Mouse (Mus musculus): ENCODE measurements around the gene Ccdc34. TPM values are rescaled to one million over a fixed set of nuclear protein-coding genes. Genes with fewer than 3 reads are reported as not detected.
"Not testable (repeated sequence)": the region's sequence is repeated elsewhere in the genome, so short reads cannot be mapped to it uniquely, and the experiment has no call there.

Gene Ccdc34
- polyA plus RNA-seq, 1 experiment from 2014 or later = 26.8 TPM

DNA sequence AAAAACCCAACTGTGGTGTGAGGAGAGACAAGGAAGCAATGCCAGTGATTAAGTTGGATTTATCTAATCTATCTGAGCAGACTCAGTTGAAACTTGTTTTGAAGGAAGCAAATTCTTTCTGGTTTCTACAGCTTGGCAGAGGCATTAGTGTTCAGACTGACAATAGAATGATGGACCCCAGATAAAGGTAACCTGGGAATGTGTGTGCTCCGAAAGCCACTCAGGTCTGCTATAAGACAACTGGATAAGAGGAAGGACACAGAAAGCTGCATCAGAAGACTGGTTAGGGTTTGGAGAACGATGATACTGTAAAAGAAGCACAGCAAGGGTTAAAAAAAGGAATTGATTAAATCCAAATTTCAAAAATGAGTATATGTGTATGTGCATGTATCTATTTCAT lies 111.8 kb downstream of the Ccdc34 start:
- Histone ChIP-seq H3K36me3 (no peaks in the 10 kb centered on the region), H3K9me3 (replicated peaks) (no peaks in the 10 kb centered on the region), H3K27me3 (replicated peaks) (no peaks in the 10 kb centered on the region), H3K4me3 (no peak overlapping the region), H3K27ac (no peak overlapping the region), H3K9ac (no peak overlapping the region), H3K4me2 (no peak overlapping the region), H3K4me1 (no peaks in the 10 kb centered on the region)
- ATAC-seq = no peak
- 60% methylated on average over 2 of the region's 2 CpGs for WGBS (ENCODE audit: insufficient replicate concordance)

DNA sequence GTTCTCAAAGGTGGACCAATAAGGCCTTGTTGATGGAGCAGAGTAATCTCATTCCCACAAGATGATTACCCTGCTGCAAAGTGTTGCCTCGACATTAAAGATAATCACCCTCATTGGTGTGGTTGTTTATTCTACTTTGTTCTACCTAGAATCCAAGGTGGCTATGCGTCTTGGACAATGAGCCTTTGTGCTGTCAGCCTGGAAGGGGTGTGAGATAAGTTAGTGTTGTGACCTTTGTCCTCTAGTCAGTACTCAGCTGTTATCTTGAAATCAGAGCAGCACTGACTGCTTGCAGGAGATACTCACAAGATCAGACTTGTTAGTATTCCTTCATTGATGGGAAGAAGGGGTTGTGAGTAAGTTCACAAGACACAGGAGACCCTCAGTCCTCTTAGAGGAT lies 114.0 kb downstream of the Ccdc34 start:
- no peak for ATAC-seq
- H3K36me3 ChIP-seq = no peaks in the 10 kb centered on the region
- H3K9me3 ChIP-seq (replicated peaks) = no peaks in the 10 kb centered on the region
- H3K27ac ChIP-seq = no peak overlapping the region
- H3K4me2 ChIP-seq = no peak overlapping the region
- H3K4me3 ChIP-seq = no peak overlapping the region
- 35% methylated on average over 2 of the region's 2 CpGs for WGBS (ENCODE audit: insufficient replicate concordance)
- no peaks in the 10 kb centered on the region for H3K27me3 ChIP-seq (replicated peaks)
- no peaks in the 10 kb centered on the region for H3K4me1 ChIP-seq
- no peak overlapping the region for H3K9ac ChIP-seq

DNA sequence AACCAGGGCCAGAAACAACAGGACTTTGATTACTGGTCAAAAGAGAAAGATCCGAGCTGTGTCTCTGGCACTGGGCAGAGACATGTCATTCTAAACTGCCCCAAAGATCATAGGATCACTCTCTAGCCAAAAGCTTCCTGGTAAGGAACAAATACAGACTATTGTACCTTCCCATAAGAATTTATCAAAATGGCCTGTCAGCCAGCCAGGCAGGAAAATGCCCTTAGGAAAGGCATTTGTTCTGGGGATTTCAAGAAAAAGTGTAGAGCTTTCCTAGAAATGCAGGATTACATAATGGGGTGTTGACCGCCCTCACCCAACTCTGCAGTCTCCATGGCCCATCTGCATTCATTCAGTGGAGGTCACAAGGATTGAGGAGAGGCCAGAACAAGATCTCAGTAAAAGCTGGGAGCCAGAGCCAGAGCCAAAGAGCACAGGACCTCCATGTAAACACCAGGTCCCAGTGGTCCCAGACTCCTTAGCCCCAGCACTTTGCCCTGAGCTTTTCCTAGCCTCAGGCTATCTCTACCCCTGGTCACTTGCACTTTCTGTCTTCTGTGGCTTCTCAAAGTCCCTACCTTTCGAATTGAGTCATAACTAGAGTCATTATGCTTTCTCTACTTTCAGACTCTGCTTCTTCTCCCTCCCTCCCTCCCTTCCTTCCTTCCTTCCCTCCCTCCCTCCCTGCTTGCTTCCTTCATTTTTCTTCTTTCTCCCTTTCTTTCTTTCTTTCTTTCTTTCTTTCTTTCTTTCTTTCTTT lies 115.9 kb downstream of the Ccdc34 start:
- ATAC-seq = no peak
- WGBS (ENCODE audit: insufficient replicate concordance) = 50% methylated on average over 3 of the region's 3 CpGs

DNA sequence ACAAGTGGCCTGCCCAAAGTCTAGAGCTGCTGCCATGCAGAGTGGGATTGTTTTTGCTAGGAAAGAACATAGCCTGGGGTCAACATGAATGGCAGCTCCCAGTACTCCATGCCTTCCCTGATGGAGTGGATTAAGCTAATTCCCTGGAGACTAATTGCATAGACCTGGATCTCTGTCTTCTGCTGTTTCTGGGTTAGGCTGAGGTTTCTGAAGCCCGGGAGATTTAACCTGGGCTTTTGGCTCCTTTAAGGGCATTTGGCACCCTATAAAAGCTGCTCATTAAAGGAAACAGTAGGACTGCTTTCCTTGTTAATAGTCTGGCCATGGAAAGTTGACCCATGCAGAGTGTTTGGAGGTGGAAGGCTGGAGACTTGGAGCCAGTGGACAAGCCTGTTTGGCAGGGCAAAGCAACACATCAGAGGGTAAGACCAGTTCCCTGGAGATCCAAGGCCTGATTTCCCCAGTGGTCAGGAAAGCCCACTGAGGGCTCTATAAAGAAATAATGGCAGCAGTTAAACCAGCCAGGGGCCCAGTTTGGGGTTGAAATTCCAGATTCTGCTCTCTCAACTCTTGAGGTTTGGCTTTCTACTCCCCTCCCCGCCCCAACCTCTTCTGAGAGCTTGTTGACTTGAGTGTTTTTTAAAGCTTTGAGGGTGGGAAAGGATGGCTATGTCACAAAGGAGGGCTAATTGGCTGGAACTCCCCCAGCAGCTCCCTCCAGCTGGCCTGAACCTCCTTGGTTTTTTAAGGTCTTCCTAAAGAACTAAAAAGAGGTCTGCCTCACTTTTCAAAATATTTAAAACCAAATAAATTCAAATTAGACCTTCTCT lies 117.4 kb downstream of the Ccdc34 start:
- ATAC-seq = no peak
- WGBS (ENCODE audit: insufficient replicate concordance) = 47% methylated on average over 2 of the region's 2 CpGs
- H3K4me3 ChIP-seq = no peak overlapping the region
- H3K4me2 ChIP-seq = no peak overlapping the region
- H3K27ac ChIP-seq = no peak overlapping the region
- H3K9me3 ChIP-seq (replicated peaks) = no peaks in the 10 kb centered on the region
- H3K27me3 ChIP-seq (replicated peaks) = no peaks in the 10 kb centered on the region
- no peaks in the 10 kb centered on the region for H3K36me3 ChIP-seq
- H3K9ac ChIP-seq = no peak overlapping the region
- no peaks in the 10 kb centered on the region for H3K4me1 ChIP-seq

More for the DNA sequence above, 115.9 kb downstream of the Ccdc34 start:
- Histone ChIP-seq H3K36me3 (no peaks in the 10 kb centered on the region), H3K9me3 (replicated peaks) (no peaks in the 10 kb centered on the region), H3K9ac (no peak overlapping the region), H3K27ac (no peak overlapping the region), H3K4me1 (no peaks in the 10 kb centered on the region), H3K4me2 (no peak overlapping the region), H3K4me3 (no peak overlapping the region), H3K27me3 (replicated peaks) (no peaks in the 10 kb centered on the region)

DNA sequence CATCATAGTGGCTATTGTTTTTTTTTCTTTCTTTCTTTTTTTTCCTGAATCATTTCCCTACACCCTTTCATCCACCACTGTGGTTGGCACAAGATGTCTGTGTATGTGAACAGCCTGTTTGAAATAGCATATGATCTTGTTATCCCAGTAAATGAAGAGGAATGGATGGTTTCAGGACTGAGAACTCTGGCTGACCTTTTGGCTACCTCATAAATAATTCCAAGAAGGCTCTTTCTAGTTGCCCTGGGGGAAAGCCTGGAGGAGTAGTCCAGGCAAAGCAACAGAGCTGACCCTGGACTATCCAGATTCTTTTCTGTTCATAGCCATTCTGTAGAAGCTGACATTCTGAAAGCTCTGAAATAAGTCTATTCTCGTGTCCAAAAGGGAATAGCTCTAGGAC lies 119.7 kb downstream of the Ccdc34 start:
- no peak overlapping the region for H3K4me2 ChIP-seq
- 46% methylated on average over 1 of the region's 1 CpGs for WGBS (ENCODE audit: insufficient replicate concordance)

DNA sequence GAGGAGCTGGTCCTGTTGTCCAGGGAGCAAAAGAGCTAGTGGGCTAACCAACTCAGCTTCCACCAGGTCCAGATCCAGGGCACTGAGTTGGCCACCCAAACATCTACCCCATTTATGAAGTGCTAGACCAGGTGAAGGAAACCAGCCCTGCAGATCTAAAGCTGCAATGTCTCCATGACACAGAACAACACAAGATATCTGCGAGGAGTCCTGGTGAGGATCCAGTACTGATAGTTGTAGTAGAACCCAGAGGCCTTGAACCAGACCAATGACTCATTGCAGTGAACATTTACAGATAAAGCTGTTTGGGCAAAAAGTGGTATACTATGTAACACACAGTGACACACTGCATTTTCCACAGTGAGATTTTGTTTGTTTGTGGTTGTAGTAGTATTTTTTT lies 120.5 kb downstream of the Ccdc34 start:
- Histone ChIP-seq H3K9ac (no peak overlapping the region), H3K27me3 (replicated peaks) (no peaks in the 10 kb centered on the region), H3K36me3 (no peaks in the 10 kb centered on the region), H3K27ac (no peak overlapping the region), H3K4me2 (no peak overlapping the region), H3K4me3 (no peak overlapping the region), H3K9me3 (replicated peaks) (no peaks in the 10 kb centered on the region), H3K4me1 (no peaks in the 10 kb centered on the region)
- ATAC-seq = no peak
- 54% methylated on average over 1 of the region's 1 CpGs for WGBS (ENCODE audit: insufficient replicate concordance)

More for the DNA sequence above, 119.7 kb downstream of the Ccdc34 start:
- H3K27ac ChIP-seq = no peak overlapping the region
- H3K27me3 ChIP-seq (replicated peaks) = no peaks in the 10 kb centered on the region
- no peak for ATAC-seq
- H3K9me3 ChIP-seq (replicated peaks) = no peaks in the 10 kb centered on the region
- H3K9ac ChIP-seq = no peak overlapping the region
- H3K4me1 ChIP-seq = no peaks in the 10 kb centered on the region
- no peaks in the 10 kb centered on the region for H3K36me3 ChIP-seq
- no peak overlapping the region for H3K4me3 ChIP-seq

DNA sequence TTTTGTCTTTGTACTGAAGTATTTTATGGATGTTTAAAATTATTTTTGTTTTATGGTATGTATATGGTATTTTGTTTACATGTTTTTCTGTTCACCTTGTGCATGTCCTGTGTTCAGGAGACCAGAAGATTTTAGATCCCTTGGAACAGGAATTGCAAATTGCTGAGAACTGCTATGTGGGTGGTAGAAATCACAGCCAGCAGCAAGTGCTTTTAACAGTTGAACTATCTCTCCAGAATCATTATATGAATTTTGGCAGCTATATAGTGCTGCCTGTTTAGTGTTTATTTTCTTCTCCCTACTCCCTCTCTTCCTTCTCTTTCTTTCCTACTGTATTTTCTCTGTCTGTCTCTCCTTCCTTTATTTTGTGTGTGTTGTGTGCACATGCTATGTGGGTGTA lies 130.4 kb downstream of the Ccdc34 start:
- not testable (repeated sequence) for H3K36me3 ChIP-seq; H3K9ac ChIP-seq; ATAC-seq; H3K4me2 ChIP-seq; H3K4me3 ChIP-seq; H3K9me3 ChIP-seq (replicated peaks); H3K4me1 ChIP-seq; H3K27ac ChIP-seq; H3K27me3 ChIP-seq (replicated peaks)

DNA sequence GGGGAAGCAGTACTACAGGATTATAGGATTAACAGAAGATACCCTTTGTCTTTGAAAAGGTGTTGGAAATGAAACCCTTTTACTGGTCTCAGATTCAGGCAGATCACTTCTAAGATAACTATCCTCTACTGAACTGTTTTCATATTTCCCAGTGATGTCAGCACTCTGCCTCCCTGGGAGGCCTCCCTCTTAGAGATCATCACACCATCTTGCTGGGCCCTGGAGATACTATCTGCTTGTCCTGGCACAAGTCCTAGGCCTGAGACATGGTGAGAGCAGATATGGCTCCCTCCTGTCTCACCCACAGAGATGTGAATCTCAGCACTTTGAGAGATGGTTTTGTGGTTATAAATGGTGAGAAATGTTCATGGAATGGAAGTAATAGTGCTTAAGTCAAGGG lies 131.6 kb downstream of the Ccdc34 start:
- ATAC-seq = no peak
- no peak overlapping the region for H3K4me3 ChIP-seq
- H3K9me3 ChIP-seq (replicated peaks) = no peaks in the 10 kb centered on the region
- no peak overlapping the region for H3K4me2 ChIP-seq
- no peaks in the 10 kb centered on the region for H3K4me1 ChIP-seq
- H3K9ac ChIP-seq = no peak overlapping the region
- H3K36me3 ChIP-seq = no peaks in the 10 kb centered on the region
- H3K27ac ChIP-seq = no peak overlapping the region
- no peaks in the 10 kb centered on the region for H3K27me3 ChIP-seq (replicated peaks)

DNA sequence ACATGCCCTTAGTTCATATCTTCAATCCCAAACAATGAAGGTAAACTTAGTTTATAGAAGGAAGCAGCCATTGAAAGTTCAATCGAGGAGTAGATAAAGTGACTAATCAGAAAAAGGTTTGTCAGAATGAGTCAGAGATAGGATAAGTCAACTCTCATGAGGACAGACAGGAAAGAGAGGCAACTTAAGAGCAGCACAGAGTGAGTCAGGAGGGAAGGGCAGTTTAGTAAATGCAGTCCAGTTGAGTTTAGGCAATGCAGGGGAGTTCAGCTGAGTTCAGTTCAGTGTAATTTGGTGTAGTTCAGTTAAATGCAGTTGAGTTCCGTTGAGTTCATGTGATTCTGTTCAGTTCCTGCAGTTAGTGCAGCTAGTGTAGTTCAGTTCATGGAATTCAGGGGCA lies 138.7 kb downstream of the Ccdc34 start:
- 65% methylated on average over 2 of the region's 2 CpGs for WGBS (ENCODE audit: insufficient replicate concordance)
- Histone ChIP-seq H3K9ac (no peak overlapping the region), H3K27ac (no peak overlapping the region), H3K4me2 (no peak overlapping the region), H3K36me3 (no peaks in the 10 kb centered on the region), H3K27me3 (replicated peaks) (no peaks in the 10 kb centered on the region), H3K9me3 (replicated peaks) (no peaks in the 10 kb centered on the region), H3K4me3 (no peak overlapping the region), H3K4me1 (no peaks in the 10 kb centered on the region)
- ATAC-seq = no peak

DNA sequence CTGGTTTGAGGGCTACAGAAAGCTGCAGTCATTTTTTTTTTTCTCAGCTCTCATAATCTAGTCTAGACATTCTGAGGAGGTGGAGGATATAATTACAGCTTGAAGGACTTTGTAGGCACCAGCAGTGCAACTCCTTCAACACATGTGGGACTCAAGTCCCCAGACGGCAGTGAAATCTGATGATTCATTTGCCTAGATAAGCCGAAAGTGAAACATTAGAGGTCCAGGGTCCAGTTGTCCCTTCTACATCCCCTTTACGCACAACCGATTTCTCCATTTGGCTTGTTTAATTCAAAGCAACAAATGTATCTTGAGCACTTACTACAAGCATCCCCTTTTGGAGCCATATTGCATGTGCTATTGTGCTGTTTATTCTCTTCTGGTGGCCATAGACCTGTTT lies 147.4 kb downstream of the Ccdc34 start:
- Histone ChIP-seq H3K4me1 (no peaks in the 10 kb centered on the region), H3K36me3 (no peaks in the 10 kb centered on the region), H3K27ac (no peak overlapping the region), H3K4me2 (no peak overlapping the region), H3K4me3 (no peak overlapping the region), H3K27me3 (replicated peaks) (no peaks in the 10 kb centered on the region), H3K9ac (no peak overlapping the region), H3K9me3 (replicated peaks) (no peaks in the 10 kb centered on the region)
- ATAC-seq = no peak
- 75% methylated on average over 4 of the region's 4 CpGs for WGBS (ENCODE audit: insufficient replicate concordance)

DNA sequence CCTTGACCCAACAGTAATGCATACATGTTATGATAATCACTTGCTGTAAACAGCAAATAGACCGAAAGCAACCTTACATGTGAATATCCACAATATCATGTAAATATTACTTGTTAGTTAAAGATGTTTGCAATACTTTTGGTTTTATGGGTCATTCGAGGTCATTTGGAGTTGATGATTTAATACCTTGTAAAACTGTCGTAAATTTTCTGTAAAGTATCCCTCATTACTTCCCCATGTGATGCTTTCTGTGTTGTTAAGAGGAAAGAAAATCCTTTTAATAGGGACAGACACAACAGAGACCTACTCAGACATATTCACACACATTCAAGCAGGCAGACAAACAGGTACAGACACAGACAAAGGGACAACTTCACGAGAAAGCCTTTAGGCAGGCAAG lies 150.1 kb downstream of the Ccdc34 start:
- no peak for ATAC-seq
- WGBS (ENCODE audit: insufficient replicate concordance) = 64% methylated on average over 4 of the region's 4 CpGs

DNA sequence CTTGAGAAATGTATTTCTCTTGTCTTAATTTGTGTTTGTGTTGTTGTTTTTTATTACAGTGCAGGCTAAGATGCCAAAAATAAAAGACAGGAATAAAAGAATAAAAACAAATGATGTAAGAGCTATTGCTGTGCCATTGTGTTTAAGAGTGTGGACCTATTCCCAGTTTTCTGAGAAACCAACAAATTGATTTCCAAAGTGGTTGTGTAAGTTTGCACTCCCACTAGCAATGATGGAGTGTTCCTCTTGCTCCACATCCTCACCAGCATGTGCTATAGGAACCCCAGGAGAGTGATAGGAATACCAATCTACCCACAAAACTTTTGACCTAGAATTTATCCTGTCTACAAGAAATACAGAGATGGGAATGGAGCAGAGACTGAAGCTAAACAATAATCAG lies 150.7 kb downstream of the Ccdc34 start:
- Histone ChIP-seq H3K9me3 (replicated peaks) (no peaks in the 10 kb centered on the region), H3K4me2 (no peak overlapping the region), H3K4me1 (no peaks in the 10 kb centered on the region), H3K27me3 (replicated peaks) (no peaks in the 10 kb centered on the region), H3K4me3 (no peak overlapping the region), H3K9ac (no peak overlapping the region), H3K27ac (no peak overlapping the region), H3K36me3 (no peaks in the 10 kb centered on the region)
- ATAC-seq = no peak

More for the DNA sequence above, 150.1 kb downstream of the Ccdc34 start:
- Histone ChIP-seq H3K27me3 (replicated peaks) (no peaks in the 10 kb centered on the region), H3K9me3 (replicated peaks) (no peaks in the 10 kb centered on the region), H3K9ac (no peak overlapping the region), H3K4me2 (no peak overlapping the region), H3K4me3 (no peak overlapping the region), H3K4me1 (no peaks in the 10 kb centered on the region), H3K36me3 (no peaks in the 10 kb centered on the region), H3K27ac (no peak overlapping the region)
